Mouse (Mus musculus): ENCODE measurements around the gene Phtf1.

GRCm38 (mm10) chr3:103987831-103988432, 20.0 kb downstream of the Phtf1 start:
- TF ChIP-seq CTCF (IDR thresholded peaks at IDR 0.05; ENCODE audit: low read depth, low read length): no peak
- TF ChIP-seq TAL1 (conservative IDR thresholded peaks at IDR 0.05; ENCODE audit: low read depth, low read length): no peak
- no peak for TF ChIP-seq GATA1 (IDR thresholded peaks at IDR 0.05; ENCODE audit: borderline replicate concordance, low read length)

Measured in G1E (cell line).